Mouse (Mus musculus): ENCODE measurements around the gene Dmc1.

DNA sequence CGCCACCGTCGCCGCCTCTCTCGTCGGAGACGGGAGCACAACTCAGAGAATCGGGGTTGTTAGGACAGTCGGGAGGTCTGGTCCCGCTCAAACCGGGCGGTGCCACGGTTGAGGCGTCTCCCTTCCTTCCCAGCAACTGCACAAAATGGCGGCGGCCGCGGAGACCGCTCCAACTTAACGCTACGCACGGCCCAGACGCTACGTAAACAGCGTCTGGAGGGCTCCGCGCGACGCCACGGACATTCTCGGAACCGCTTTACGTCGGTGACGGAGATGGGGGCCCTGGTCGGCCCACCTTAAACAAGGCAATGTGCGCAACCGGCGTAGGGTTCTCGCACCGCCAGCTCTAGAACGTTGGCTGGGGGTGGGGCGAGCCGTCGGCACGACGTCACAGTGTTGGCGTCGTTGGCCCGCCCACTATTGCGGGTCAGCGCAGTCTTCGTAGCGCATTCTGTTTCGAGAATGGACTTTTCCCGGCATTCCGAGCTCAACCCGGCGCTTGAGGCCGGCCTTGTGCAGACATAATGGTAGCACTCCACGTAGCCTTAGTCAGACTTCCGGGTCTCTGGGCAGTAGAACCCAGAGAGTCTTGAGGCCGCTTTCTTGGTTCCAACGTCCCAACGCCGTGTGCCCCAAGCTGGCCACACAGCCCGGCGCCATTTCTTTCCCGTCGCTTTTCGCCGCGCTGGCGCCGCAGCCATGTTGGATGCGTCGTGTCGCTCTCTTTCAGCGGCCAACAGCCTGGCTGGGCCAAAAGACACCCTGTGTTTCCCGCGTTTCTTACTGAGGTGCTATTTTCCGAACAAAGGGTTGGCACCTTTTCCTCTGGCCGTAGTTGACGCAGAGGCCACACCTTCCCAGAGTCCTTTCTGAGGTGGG is 58.3 kb downstream of the Dmc1 start, which contains the start of gene Ddx17:
- TF ChIP-seq CTCF (conservative IDR thresholded peaks at IDR 0.05; ENCODE audit: low read length), result no peak
- no peak for TF ChIP-seq NANOG (IDR thresholded peaks at IDR 0.05; ENCODE audit: borderline replicate concordance, low read length)
